Mouse (Mus musculus) liver, adult (tissue): Measurements from ENCODE around the gene Igfbp5.

Source experiments
- GATA4 ChIP-seq: IDR thresholded peaks from 2 replicates; pipeline ENCODE4 v1.6.1; 2014; ENCODE audit warnings: mild to moderate bottlenecking, low read length; ENCODE audit not compliant: insufficient replicate concordance

The Igfbp5 gene

DNA sequence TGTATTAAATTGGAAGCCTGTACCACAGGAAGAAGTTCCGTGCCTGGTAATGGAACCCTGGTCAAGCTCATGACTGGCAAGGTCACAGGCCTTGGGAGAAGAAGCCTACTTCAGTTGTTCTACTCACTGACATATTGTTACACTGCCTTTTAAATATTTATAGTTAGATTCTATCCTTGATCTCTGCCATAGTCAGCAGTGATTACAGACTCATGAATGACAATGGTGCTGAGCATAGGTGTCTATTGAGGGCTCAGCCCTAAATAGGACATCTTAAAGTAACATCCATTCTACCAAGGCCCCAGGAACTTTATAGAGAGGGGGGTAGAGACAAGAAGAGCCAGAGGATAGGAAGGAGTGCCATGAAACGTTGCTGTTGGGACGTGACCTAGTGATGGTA, 63.6 kb downstream of the Igfbp5 start:
- no peak for TF ChIP-seq GATA4

DNA sequence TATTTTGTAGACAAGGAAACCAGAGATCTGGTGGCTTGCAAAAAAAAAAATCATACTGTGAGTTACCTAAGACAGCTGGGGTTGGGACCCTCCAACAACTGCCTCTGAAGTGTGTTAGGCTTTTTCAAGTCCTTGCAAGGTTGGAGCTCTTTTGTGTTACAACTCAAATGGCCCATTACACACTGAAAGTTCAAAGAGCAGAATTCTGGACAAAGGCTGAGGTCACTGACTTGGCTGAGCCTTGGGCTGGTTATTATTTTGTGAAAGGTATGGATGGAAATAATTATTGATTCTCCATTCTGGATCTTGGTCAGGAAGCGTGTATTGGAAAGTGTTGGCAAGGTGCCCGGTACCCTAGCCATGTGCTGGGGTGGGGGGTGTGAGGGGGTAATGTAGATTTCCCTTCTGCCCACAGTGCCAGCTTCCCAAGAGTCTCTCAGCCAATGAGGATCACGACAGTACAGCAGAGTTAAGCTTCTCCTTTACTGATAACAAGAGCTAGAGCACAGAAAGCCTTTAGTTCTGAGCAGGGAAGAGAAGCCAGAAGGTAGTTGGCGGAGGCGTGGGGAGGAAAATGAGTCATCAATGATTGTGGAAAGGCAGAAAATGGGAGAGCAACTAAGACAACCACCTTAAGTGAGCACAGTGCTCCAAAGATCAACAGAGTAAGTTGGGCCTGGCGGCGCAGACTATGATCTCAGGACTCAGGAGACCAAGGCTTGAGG, 64.6 kb downstream of the Igfbp5 start:
- peak; percentile 12; the same call in 1 of the 2 replicates for TF ChIP-seq GATA4

DNA sequence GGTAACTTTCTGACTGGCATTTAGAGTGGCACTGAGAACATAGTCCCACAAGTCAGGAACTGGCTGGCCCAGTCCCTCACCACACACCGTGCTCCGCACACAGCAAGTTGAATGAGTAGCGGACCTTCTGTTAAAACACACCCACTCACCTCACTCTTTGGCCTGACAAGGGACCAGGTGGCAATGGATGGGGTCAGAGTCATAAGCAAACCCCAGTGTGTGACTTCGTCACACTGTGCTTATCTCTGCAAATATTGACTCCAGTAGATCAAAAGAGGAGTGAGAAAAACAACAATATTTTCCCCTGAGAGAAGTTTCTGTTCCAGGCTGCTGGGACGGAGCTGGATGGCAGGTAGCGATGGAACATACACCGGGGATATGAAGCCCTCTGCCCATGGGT, 65.4 kb downstream of the Igfbp5 start:
- peak; percentile 85; the same call in 1 of the 2 replicates for TF ChIP-seq GATA4
